In genomic region chr2:77931958-77932357, GRCm38 (mm10) we compare ENCODE assay signal across 17 mouse cellular contexts.
"Had no signal": no experiment of that assay in that cellular context is flagged by ENCODE, and none has a peak within 500 bp of the region (broad histone marks: within the 10 kb centered on the region; RNA-seq: fewer than 3 reads in every experiment).

No protein-coding gene starts in this region.

- H3K4me2 ChIP-seq: neural tube, embryonic 12.5 days; neural tube, embryonic 13.5 days; neural tube, embryonic 15.5 days; stomach, embryonic 15.5 days had no signal

- H3K9ac ChIP-seq: neural tube, embryonic 12.5 days; neural tube, embryonic 13.5 days; neural tube, embryonic 15.5 days; stomach, embryonic 15.5 days had no signal

- H3K9me3 ChIP-seq: neural tube, embryonic 12.5 days; neural tube, embryonic 13.5 days; neural tube, embryonic 15.5 days; stomach, embryonic 15.5 days had no signal

- H3K4me1 ChIP-seq: neural tube, embryonic 12.5 days; neural tube, embryonic 13.5 days; neural tube, embryonic 15.5 days; stomach, embryonic 15.5 days had no signal

- DNase-seq: retina, postnatal 1 day; right cerebral cortex, adult 18-20 months; right cerebral cortex, postnatal 14 days; right cerebral cortex, postnatal 25 days; right cerebral cortex, postnatal 4 days; spleen, adult 18-20 months; thymus, adult 18-20 months; thymus, adult 2 months; thymus, postnatal 14 days; thymus, postnatal 25 days; thymus, postnatal 36 days; thymus, postnatal 4 days had no signal

- H3K4me3 ChIP-seq: neural tube, embryonic 12.5 days; neural tube, embryonic 13.5 days; neural tube, embryonic 15.5 days; stomach, embryonic 15.5 days had no signal

- H3K27me3 ChIP-seq: neural tube, embryonic 12.5 days; neural tube, embryonic 13.5 days; neural tube, embryonic 15.5 days; stomach, embryonic 15.5 days had no signal

- H3K27ac ChIP-seq: neural tube, embryonic 12.5 days; neural tube, embryonic 13.5 days; neural tube, embryonic 15.5 days; stomach, embryonic 15.5 days; stomach, postnatal 0 days had no signal
